Mouse (Mus musculus) bone marrow, adult 2 months (tissue): Measurements from ENCODE around the gene Vegfa.

Source experiments
- CTCF ChIP-seq: fragments of 200-500 bp; IDR thresholded peaks from 2 replicates; pipeline ENCODE4 v1.5.1; 2011; ENCODE audit warnings: low read length, control low read depth; ENCODE audit not compliant: control insufficient read depth, insufficient read depth
- POLR2A ChIP-seq: fragments of 200-500 bp; IDR thresholded peaks from 2 replicates; pipeline ENCODE4 v1.6.1; 2011; ENCODE audit warnings: low read depth, mild to moderate bottlenecking, control low read depth, low read length, borderline replicate concordance; ENCODE audit not compliant: control insufficient read depth

- TF ChIP-seq CTCF (no peak), POLR2A (no peak)
Observed at GRCm38 (mm10) chr17:46074398-46075115, 42.4 kb upstream of the Vegfa start.
